Mouse (Mus musculus): Measurements from ENCODE around the gene Cryba1. TPM values are rescaled to one million over a fixed set of nuclear protein-coding genes. Genes with fewer than 3 reads are reported as not detected.

Cryba1 gene
- polyA plus RNA-seq, 1 experiment from 2014 or later: not detected

DNA sequence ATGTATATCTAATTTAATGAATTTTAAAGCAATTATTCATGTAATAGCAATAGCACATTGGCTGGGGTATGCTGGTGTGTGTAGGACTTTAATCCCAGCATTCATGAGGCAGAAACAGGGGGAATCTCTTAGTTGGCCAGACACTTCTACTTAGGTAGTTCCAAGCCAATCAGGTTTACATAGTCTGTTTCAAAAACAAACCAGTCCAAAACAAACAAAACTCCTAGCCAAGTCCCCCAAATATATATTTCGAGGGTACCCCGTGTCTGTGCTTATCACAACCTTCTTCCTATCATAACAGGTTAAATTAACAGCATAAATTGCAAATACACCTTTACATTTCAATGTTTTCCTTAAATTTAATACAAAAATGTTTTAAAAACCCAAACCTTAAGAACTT is 40.2 kb downstream of the Cryba1 start:
- H3K4me3 ChIP-seq (ENCODE audit: low read depth, low read length): peak overlapping the region; percentile 98; the same call in 1 of the 2 replicates
- H3K9me3 ChIP-seq (ENCODE audit: control insufficient read depth): no peaks in the 10 kb centered on the region
- no peak overlapping the region for H3K9ac ChIP-seq (ENCODE audit: low read depth, low read length)
- no peaks in the 10 kb centered on the region for H3K4me1 ChIP-seq (replicated peaks; ENCODE audit: control insufficient read depth, insufficient read depth, low read length)
- H3K27me3 ChIP-seq (replicated peaks; ENCODE audit: control insufficient read depth, insufficient read depth, low read length): no peaks in the 10 kb centered on the region
- WGBS: 56% methylated on average over 2 of the region's 2 CpGs
- no peak overlapping the region for H3K27ac ChIP-seq (ENCODE audit: low read depth, low read length)
- TF ChIP-seq CTCF (IDR thresholded peaks at IDR 0.05; ENCODE audit: low read depth): no peak
- ATAC-seq: no peak
- no peaks in the 10 kb centered on the region for H3K36me3 ChIP-seq (ENCODE audit: control insufficient read depth, insufficient read depth)
- peak overlapping the region; percentile 60; the same call in 1 of the 2 replicates for H3K4me2 ChIP-seq (replicated peaks; ENCODE audit: low read depth)

GRCm38 (mm10) chr11:77680018-77680417 is 45.1 kb downstream of the Cryba1 start:
- no peak overlapping the region for H3K4me3 ChIP-seq (ENCODE audit: low read depth, low read length)
- no peak for ATAC-seq
- WGBS: 42% methylated on average over 2 of the region's 2 CpGs
- H3K36me3 ChIP-seq (ENCODE audit: control insufficient read depth, insufficient read depth): no peaks in the 10 kb centered on the region
- no peak overlapping the region for H3K27ac ChIP-seq (ENCODE audit: low read depth, low read length)
- no peak for TF ChIP-seq CTCF (IDR thresholded peaks at IDR 0.05; ENCODE audit: low read depth)
- no peaks in the 10 kb centered on the region for H3K4me1 ChIP-seq (replicated peaks; ENCODE audit: control insufficient read depth, insufficient read depth, low read length)
- no peak overlapping the region for H3K4me2 ChIP-seq (replicated peaks; ENCODE audit: low read depth)
- no peaks in the 10 kb centered on the region for H3K9me3 ChIP-seq (ENCODE audit: control insufficient read depth)
- H3K27me3 ChIP-seq (replicated peaks; ENCODE audit: control insufficient read depth, insufficient read depth, low read length): no peaks in the 10 kb centered on the region
- H3K9ac ChIP-seq (ENCODE audit: low read depth, low read length): no peak overlapping the region

DNA sequence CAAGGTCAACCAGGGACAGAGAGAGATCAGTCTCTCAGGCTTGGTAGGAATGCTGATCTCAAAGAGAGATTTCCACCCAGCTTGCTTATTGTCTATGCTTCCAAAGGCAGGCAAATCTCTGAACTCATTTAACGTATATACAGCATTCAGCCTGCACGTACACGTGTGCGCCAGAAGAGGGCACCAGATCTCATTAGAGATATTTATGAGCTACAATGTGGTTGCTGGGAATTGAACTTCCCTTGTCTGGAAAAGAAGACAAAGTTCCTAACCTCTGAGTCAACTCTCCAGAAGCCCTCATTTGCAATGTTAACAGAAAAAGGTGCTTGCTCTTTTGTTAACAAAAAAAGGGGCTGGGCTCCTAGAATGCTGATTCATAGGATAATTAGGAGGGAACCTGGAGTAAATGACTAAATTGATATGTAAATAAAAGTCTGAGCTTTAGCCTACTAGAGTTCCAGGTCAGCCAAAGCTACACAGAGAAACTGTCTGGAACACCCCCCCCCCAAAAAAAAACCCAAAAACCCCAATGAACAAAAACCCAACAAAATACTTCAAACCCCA is 51.6 kb downstream of the Cryba1 start:
- Histone ChIP-seq H3K36me3 (ENCODE audit: control insufficient read depth, insufficient read depth) (no peaks in the 10 kb centered on the region), H3K9me3 (ENCODE audit: control insufficient read depth) (no peaks in the 10 kb centered on the region), H3K9ac (ENCODE audit: low read depth, low read length) (no peak overlapping the region), H3K27me3 (replicated peaks; ENCODE audit: control insufficient read depth, insufficient read depth, low read length) (no peaks in the 10 kb centered on the region), H3K27ac (ENCODE audit: low read depth, low read length) (no peak overlapping the region), H3K4me2 (replicated peaks; ENCODE audit: low read depth) (no peak overlapping the region), H3K4me1 (replicated peaks; ENCODE audit: control insufficient read depth, insufficient read depth, low read length) (no peaks in the 10 kb centered on the region), H3K4me3 (ENCODE audit: low read depth, low read length) (no peak overlapping the region)
- peak; percentile 47 for TF ChIP-seq CTCF (IDR thresholded peaks at IDR 0.05; ENCODE audit: low read depth)
- ATAC-seq: no peak
- 73% methylated on average over 4 of the region's 4 CpGs for WGBS

- ATAC-seq: no peak
- H3K4me1 ChIP-seq (replicated peaks; ENCODE audit: control insufficient read depth, insufficient read depth, low read length): no peaks in the 10 kb centered on the region
- no peak overlapping the region for H3K27ac ChIP-seq (ENCODE audit: low read depth, low read length)
- no peaks in the 10 kb centered on the region for H3K36me3 ChIP-seq (ENCODE audit: control insufficient read depth, insufficient read depth)
- no peak overlapping the region for H3K4me2 ChIP-seq (replicated peaks; ENCODE audit: low read depth)
- TF ChIP-seq CTCF (IDR thresholded peaks at IDR 0.05; ENCODE audit: low read depth): no peak
- no peak overlapping the region for H3K4me3 ChIP-seq (ENCODE audit: low read depth, low read length)
- H3K27me3 ChIP-seq (replicated peaks; ENCODE audit: control insufficient read depth, insufficient read depth, low read length): no peaks in the 10 kb centered on the region
- WGBS: 59% methylated on average over 2 of the region's 2 CpGs
- no peaks in the 10 kb centered on the region for H3K9me3 ChIP-seq (ENCODE audit: control insufficient read depth)
- H3K9ac ChIP-seq (ENCODE audit: low read depth, low read length): no peak overlapping the region
Observed at GRCm38 (mm10) chr11:77672746-77673145, 52.3 kb downstream of the Cryba1 start.

Other genes with a start within 250 kb of the Cryba1 start
- 2.1 TPM in 2 replicates for gene Ankrd13b, start 235.6 kb downstream of the Cryba1 start, polyA plus RNA-seq (2015; fragmentation: Nextera tagmentation; extraction: Ambion mirVana)
- 21.2 and 21.9 TPM in 2 replicates for gene Git1, start 231.7 kb downstream of the Cryba1 start, polyA plus RNA-seq (2015; fragmentation: Nextera tagmentation; extraction: Ambion mirVana)
- 2.2 and 3.3 TPM in 2 replicates for gene Abhd15, start 210.2 kb downstream of the Cryba1 start, polyA plus RNA-seq (2015; fragmentation: Nextera tagmentation; extraction: Ambion mirVana)
- 20.2 and 22.9 TPM in 2 replicates for gene Trp53i13, start 209.3 kb downstream of the Cryba1 start, polyA plus RNA-seq (2015; fragmentation: Nextera tagmentation; extraction: Ambion mirVana)
- gene Gm10392, start 206.1 kb downstream of the Cryba1 start, polyA plus RNA-seq (2015; fragmentation: Nextera tagmentation; extraction: Ambion mirVana): not detected in 2 replicates
- gene Taok1, start 117.5 kb downstream of the Cryba1 start, polyA plus RNA-seq (2015; fragmentation: Nextera tagmentation; extraction: Ambion mirVana): 8.6 and 9.3 TPM in 2 replicates
- 4.6 and 7.2 TPM in 2 replicates for gene Nufip2, start 39.1 kb downstream of the Cryba1 start, polyA plus RNA-seq (2015; fragmentation: Nextera tagmentation; extraction: Ambion mirVana)
- gene Myo18a, start 38.0 kb upstream of the Cryba1 start, polyA plus RNA-seq (2015; fragmentation: Nextera tagmentation; extraction: Ambion mirVana): 25.4 and 30.7 TPM in 2 replicates
- gene Gm10277, start 62.5 kb upstream of the Cryba1 start, polyA plus RNA-seq (2015; fragmentation: Nextera tagmentation; extraction: Ambion mirVana): 0.53 and 0.72 TPM in 2 replicates
- gene Pipox, start 168.8 kb upstream of the Cryba1 start, polyA plus RNA-seq (2015; fragmentation: Nextera tagmentation; extraction: Ambion mirVana): 45.7 and 57.1 TPM in 2 replicates
- gene Sez6, start 205.5 kb upstream of the Cryba1 start, polyA plus RNA-seq (2015; fragmentation: Nextera tagmentation; extraction: Ambion mirVana): 0.77 and 0.80 TPM in 2 replicates